Mouse (Mus musculus): ENCODE data around the gene Zbtb16.

The Zbtb16 gene

GRCm38 (mm10) chr9:48802374-48802773 is 33.6 kb downstream of the Zbtb16 start:
- DNase-seq (ENCODE audit: low read depth, low spot score), result no peak
- no peaks in the 10 kb centered on the region for H3K36me3 ChIP-seq (ENCODE audit: control insufficient read depth, insufficient read depth, low read length, poor library complexity, severe bottlenecking)
- H3K27me3 ChIP-seq (ENCODE audit: control insufficient read depth, insufficient read depth, low read length, poor library complexity, severe bottlenecking), result no peaks in the 10 kb centered on the region

- DNase-seq (ENCODE audit: low read depth, low spot score), result no peak
- Histone ChIP-seq H3K27me3 (ENCODE audit: control insufficient read depth, insufficient read depth, low read length, poor library complexity, severe bottlenecking) (no peaks in the 10 kb centered on the region), H3K36me3 (ENCODE audit: control insufficient read depth, insufficient read depth, low read length, poor library complexity, severe bottlenecking) (no peaks in the 10 kb centered on the region)
These were observed 34.7 kb downstream of the Zbtb16 start for GRCm38 (mm10) chr9:48801322-48801721.

GRCm38 (mm10) chr9:48800627-48801026 is 35.4 kb downstream of the Zbtb16 start:
- no peak for DNase-seq (ENCODE audit: low read depth, low spot score)
- H3K36me3 ChIP-seq (ENCODE audit: control insufficient read depth, insufficient read depth, low read length, poor library complexity, severe bottlenecking), result no peaks in the 10 kb centered on the region

GRCm38 (mm10) chr9:48798044-48798443 is 38.0 kb downstream of the Zbtb16 start:
- H3K36me3 ChIP-seq (ENCODE audit: control insufficient read depth, insufficient read depth, low read length, poor library complexity, severe bottlenecking), result no peaks in the 10 kb centered on the region
- DNase-seq (ENCODE audit: low read depth, low spot score), result no peak

More at GRCm38 (mm10) chr9:48800627-48801026, 35.4 kb downstream of the Zbtb16 start:
- H3K27me3 ChIP-seq (ENCODE audit: control insufficient read depth, insufficient read depth, low read length, poor library complexity, severe bottlenecking), result no peaks in the 10 kb centered on the region

GRCm38 (mm10) chr9:48796267-48796822 is 39.7 kb downstream of the Zbtb16 start:
- no peak for DNase-seq (ENCODE audit: low read depth, low spot score)
- no peaks in the 10 kb centered on the region for H3K36me3 ChIP-seq (ENCODE audit: control insufficient read depth, insufficient read depth, low read length, poor library complexity, severe bottlenecking)

More at GRCm38 (mm10) chr9:48798044-48798443, 38.0 kb downstream of the Zbtb16 start:
- no peaks in the 10 kb centered on the region for H3K27me3 ChIP-seq (ENCODE audit: control insufficient read depth, insufficient read depth, low read length, poor library complexity, severe bottlenecking)

GRCm38 (mm10) chr9:48795740-48796139 is 40.3 kb downstream of the Zbtb16 start:
- Histone ChIP-seq H3K27me3 (ENCODE audit: control insufficient read depth, insufficient read depth, low read length, poor library complexity, severe bottlenecking) (no peaks in the 10 kb centered on the region), H3K36me3 (ENCODE audit: control insufficient read depth, insufficient read depth, low read length, poor library complexity, severe bottlenecking) (no peaks in the 10 kb centered on the region)
- no peak for DNase-seq (ENCODE audit: low read depth, low spot score)

More at GRCm38 (mm10) chr9:48796267-48796822, 39.7 kb downstream of the Zbtb16 start:
- no peaks in the 10 kb centered on the region for H3K27me3 ChIP-seq (ENCODE audit: control insufficient read depth, insufficient read depth, low read length, poor library complexity, severe bottlenecking)

- DNase-seq (ENCODE audit: low read depth, low spot score), result no peak
These were observed 40.9 kb downstream of the Zbtb16 start for GRCm38 (mm10) chr9:48795095-48795494.

GRCm38 (mm10) chr9:48794463-48794862 is 41.6 kb downstream of the Zbtb16 start:
- no peaks in the 10 kb centered on the region for H3K36me3 ChIP-seq (ENCODE audit: control insufficient read depth, insufficient read depth, low read length, poor library complexity, severe bottlenecking)
- no peaks in the 10 kb centered on the region for H3K27me3 ChIP-seq (ENCODE audit: control insufficient read depth, insufficient read depth, low read length, poor library complexity, severe bottlenecking)
- DNase-seq (ENCODE audit: low read depth, low spot score), result no peak

More at GRCm38 (mm10) chr9:48795095-48795494, 40.9 kb downstream of the Zbtb16 start:
- H3K36me3 ChIP-seq (ENCODE audit: control insufficient read depth, insufficient read depth, low read length, poor library complexity, severe bottlenecking), result no peaks in the 10 kb centered on the region
- H3K27me3 ChIP-seq (ENCODE audit: control insufficient read depth, insufficient read depth, low read length, poor library complexity, severe bottlenecking), result no peaks in the 10 kb centered on the region

- no peak for DNase-seq (ENCODE audit: low read depth, low spot score)
These were observed 42.3 kb downstream of the Zbtb16 start for GRCm38 (mm10) chr9:48793638-48794188.

GRCm38 (mm10) chr9:48790575-48790974 is 45.4 kb downstream of the Zbtb16 start:
- DNase-seq (ENCODE audit: low read depth, low spot score), result no peak
- H3K27me3 ChIP-seq (ENCODE audit: control insufficient read depth, insufficient read depth, low read length, poor library complexity, severe bottlenecking), result no peaks in the 10 kb centered on the region
- H3K36me3 ChIP-seq (ENCODE audit: control insufficient read depth, insufficient read depth, low read length, poor library complexity, severe bottlenecking), result no peaks in the 10 kb centered on the region

More at GRCm38 (mm10) chr9:48793638-48794188, 42.3 kb downstream of the Zbtb16 start:
- no peaks in the 10 kb centered on the region for H3K36me3 ChIP-seq (ENCODE audit: control insufficient read depth, insufficient read depth, low read length, poor library complexity, severe bottlenecking)
- no peaks in the 10 kb centered on the region for H3K27me3 ChIP-seq (ENCODE audit: control insufficient read depth, insufficient read depth, low read length, poor library complexity, severe bottlenecking)

GRCm38 (mm10) chr9:48787906-48788410 is 48.1 kb downstream of the Zbtb16 start:
- Histone ChIP-seq H3K27me3 (ENCODE audit: control insufficient read depth, insufficient read depth, low read length, poor library complexity, severe bottlenecking) (no peaks in the 10 kb centered on the region), H3K36me3 (ENCODE audit: control insufficient read depth, insufficient read depth, low read length, poor library complexity, severe bottlenecking) (no peaks in the 10 kb centered on the region)
- no peak for DNase-seq (ENCODE audit: low read depth, low spot score)

- no peak for DNase-seq (ENCODE audit: low read depth, low spot score)
These were observed 48.7 kb downstream of the Zbtb16 start for GRCm38 (mm10) chr9:48787321-48787720.

GRCm38 (mm10) chr9:48786814-48787213 is 49.2 kb downstream of the Zbtb16 start:
- no peaks in the 10 kb centered on the region for H3K36me3 ChIP-seq (ENCODE audit: control insufficient read depth, insufficient read depth, low read length, poor library complexity, severe bottlenecking)
- DNase-seq (ENCODE audit: low read depth, low spot score), result no peak
- no peaks in the 10 kb centered on the region for H3K27me3 ChIP-seq (ENCODE audit: control insufficient read depth, insufficient read depth, low read length, poor library complexity, severe bottlenecking)

More at GRCm38 (mm10) chr9:48787321-48787720, 48.7 kb downstream of the Zbtb16 start:
- Histone ChIP-seq H3K27me3 (ENCODE audit: control insufficient read depth, insufficient read depth, low read length, poor library complexity, severe bottlenecking) (no peaks in the 10 kb centered on the region), H3K36me3 (ENCODE audit: control insufficient read depth, insufficient read depth, low read length, poor library complexity, severe bottlenecking) (no peaks in the 10 kb centered on the region)

GRCm38 (mm10) chr9:48784937-48785336 is 51.1 kb downstream of the Zbtb16 start:
- no peaks in the 10 kb centered on the region for H3K27me3 ChIP-seq (ENCODE audit: control insufficient read depth, insufficient read depth, low read length, poor library complexity, severe bottlenecking)
- no peak for DNase-seq (ENCODE audit: low read depth, low spot score)
- no peaks in the 10 kb centered on the region for H3K36me3 ChIP-seq (ENCODE audit: control insufficient read depth, insufficient read depth, low read length, poor library complexity, severe bottlenecking)

GRCm38 (mm10) chr9:48783292-48783691 is 52.7 kb downstream of the Zbtb16 start:
- no peaks in the 10 kb centered on the region for H3K36me3 ChIP-seq (ENCODE audit: control insufficient read depth, insufficient read depth, low read length, poor library complexity, severe bottlenecking)
- DNase-seq (ENCODE audit: low read depth, low spot score), result no peak

More at GRCm38 (mm10) chr9:48783292-48783691, 52.7 kb downstream of the Zbtb16 start:
- H3K27me3 ChIP-seq (ENCODE audit: control insufficient read depth, insufficient read depth, low read length, poor library complexity, severe bottlenecking), result no peaks in the 10 kb centered on the region

Data from splenic B cell, adult 2 months (primary cell).